Mouse (Mus musculus) hindbrain, embryonic 16.5 days (tissue): ENCODE results near the gene Olfr640. TPM values are rescaled to one million over a fixed set of nuclear protein-coding genes. Genes with fewer than 3 reads are reported as not detected.

Source experiments
- ATAC-seq: fragments of 200-750 bp; cut with Nextera tagmentation; 2 replicates; pipeline ENCODE4 v1.8.0; 2017; ENCODE audit warnings: moderate TSS enrichment, moderate library complexity
- H3K27ac ChIP-seq: fragments of 300-500 bp; sonication (generic); 2 replicates; pipeline ENCODE4 v1.5.1; 2014; ENCODE audit warnings: low read depth, mild to moderate bottlenecking, control low read depth, low read length, moderate library complexity
- H3K27me3 ChIP-seq: fragments of 300-500 bp; sonication (generic); replicated peaks from 2 replicates; pipeline ENCODE4 v1.6.1; 2014; ENCODE audit warnings: low read length; ENCODE audit not compliant: control insufficient read depth, insufficient read depth
- H3K36me3 ChIP-seq: fragments of 300-500 bp; sonication (generic); 2 replicates; pipeline ENCODE4 v1.6.1; 2014; ENCODE audit warnings: mild to moderate bottlenecking, low read length, moderate library complexity, mixed read lengths; ENCODE audit not compliant: control insufficient read depth, insufficient read depth
- H3K4me1 ChIP-seq: fragments of 300-500 bp; sonication (generic); 2 replicates; pipeline ENCODE4 v1.6.1; 2014; ENCODE audit warnings: low read depth, low read length; ENCODE audit not compliant: control insufficient read depth, insufficient read depth
- H3K4me2 ChIP-seq: fragments of 300-500 bp; sonication (generic); 2 replicates; pipeline ENCODE4 v1.6.1; 2014; ENCODE audit warnings: mild to moderate bottlenecking, low read length, control low read depth, moderate library complexity
- H3K4me3 ChIP-seq: fragments of 300-500 bp; sonication (generic); 2 replicates; pipeline ENCODE4 v1.5.1; 2014; ENCODE audit warnings: mild to moderate bottlenecking, low read length, control low read depth, moderate library complexity
- H3K9ac ChIP-seq: fragments of 300-500 bp; sonication (generic); 2 replicates; pipeline ENCODE4 v1.6.1; 2014; ENCODE audit warnings: low read depth, mild to moderate bottlenecking, control low read depth, low read length, moderate library complexity
- H3K9me3 ChIP-seq: fragments of 300-500 bp; sonication (generic); 2 replicates; pipeline ENCODE4 v1.6.1; 2014; ENCODE audit warnings: mild to moderate bottlenecking, low read length, moderate library complexity; ENCODE audit not compliant: control insufficient read depth
- WGBS: fragments of 180-500 bp; shearing (Covaris S2); extraction: QIAGEN DNeasy Blood & Tissue Kit; methylation state at CpG from one replicate; pipeline ENCODE4 v1.1.7; 2014; 5-methylcytosine and 5-hydroxymethylcytosine counted together
- polyA plus RNA-seq: library from polyadenylated mRNA; unstranded; fragments of >200 nt; fragmentation: Nextera tagmentation; extraction: Ambion mirVana; gene quantifications from 2 replicates; pipeline ENCODE4 v1.2.1, GENCODE M21; 2015

The Olfr640 gene
- not detected in 2 replicates for polyA plus RNA-seq

GRCm38 (mm10) chr7:104025473-104025872 lies at the start of gene Olfr640:
Gene Olfr640 (minus strand): TSS chr7:104025573.
- H3K4me1 ChIP-seq, result no peaks in the 10 kb centered on the region
- H3K4me3 ChIP-seq, result no peak within 1 kb of the TSS
- H3K9ac ChIP-seq, result no peak within 1 kb of the TSS
- H3K4me2 ChIP-seq, result no peak within 1 kb of the TSS
- whole genome bisulfite sequencing, result 76% methylated on average over 6 of the region's 6 CpGs
- no peak within 1 kb of the TSS for H3K27ac ChIP-seq
- H3K36me3 ChIP-seq, result no peaks in the 10 kb centered on the region
- H3K9me3 ChIP-seq, result no peaks in the 10 kb centered on the region
- H3K27me3 ChIP-seq, result no peaks in the 10 kb centered on the region
- ATAC-seq, result no peak

GRCm38 (mm10) chr7:104071769-104072168 lies 46.4 kb upstream of the Olfr640 start, which contains the start of gene Olfr644:
Gene Olfr644 (minus strand): TSS chr7:104071869.
- no peak for ATAC-seq
- 73% methylated on average over 2 of the region's 2 CpGs for WGBS
- Histone ChIP-seq H3K9ac (no peak within 1 kb of the TSS), H3K9me3 (peaks cover 3% of the 10 kb centered on the region; the same call in 1 of the 2 replicates), H3K36me3 (no peaks in the 10 kb centered on the region), H3K4me1 (no peaks in the 10 kb centered on the region), H3K4me3 (no peak within 1 kb of the TSS), H3K27ac (no peak within 1 kb of the TSS), H3K4me2 (no peak within 1 kb of the TSS), H3K27me3 (no peaks in the 10 kb centered on the region)

- no peak for ATAC-seq
- Histone ChIP-seq H3K4me1 (no peaks in the 10 kb centered on the region), H3K4me2 (no peak within 1 kb of the TSS), H3K9ac (no peak within 1 kb of the TSS), H3K9me3 (no peaks in the 10 kb centered on the region), H3K27me3 (no peaks in the 10 kb centered on the region), H3K36me3 (no peaks in the 10 kb centered on the region), H3K27ac (no peak within 1 kb of the TSS), H3K4me3 (no peak within 1 kb of the TSS)
- WGBS, result 56% methylated on average over 2 of the region's 2 CpGs
Observed at GRCm38 (mm10) chr7:104061345-104061744, 36.0 kb upstream of the Olfr640 start, which contains the start of gene 4930516K23Rik. Gene 4930516K23Rik (minus strand): TSS chr7:104061445.

- WGBS, result 82% methylated on average over 1 of the region's 1 CpGs
Observed at GRCm38 (mm10) chr7:104059215-104059614, 33.8 kb upstream of the Olfr640 start.

GRCm38 (mm10) chr7:104052566-104052965 lies 27.2 kb upstream of the Olfr640 start, which contains the start of gene Olfr642:
Gene Olfr642 (minus strand): TSS chr7:104052666.
- no peak within 1 kb of the TSS for H3K27ac ChIP-seq
- ATAC-seq, result no peak
- H3K4me3 ChIP-seq, result no peak within 1 kb of the TSS
- H3K4me1 ChIP-seq, result no peaks in the 10 kb centered on the region
- no peak within 1 kb of the TSS for H3K4me2 ChIP-seq
- 84% methylated on average over 1 of the region's 1 CpGs for WGBS
- H3K9me3 ChIP-seq, result no peaks in the 10 kb centered on the region
- no peaks in the 10 kb centered on the region for H3K36me3 ChIP-seq
- H3K27me3 ChIP-seq, result no peaks in the 10 kb centered on the region
- H3K9ac ChIP-seq, result no peak within 1 kb of the TSS

More at GRCm38 (mm10) chr7:104059215-104059614, 33.8 kb upstream of the Olfr640 start:
- no peaks in the 10 kb centered on the region for H3K9me3 ChIP-seq
- H3K9ac ChIP-seq, result no peak overlapping the region
- no peak for ATAC-seq
- no peaks in the 10 kb centered on the region for H3K36me3 ChIP-seq
- no peak overlapping the region for H3K27ac ChIP-seq
- no peaks in the 10 kb centered on the region for H3K4me1 ChIP-seq
- no peak overlapping the region for H3K4me2 ChIP-seq
- no peaks in the 10 kb centered on the region for H3K27me3 ChIP-seq
- H3K4me3 ChIP-seq, result no peak overlapping the region

GRCm38 (mm10) chr7:104050745-104051144 lies 25.4 kb upstream of the Olfr640 start:
- Histone ChIP-seq H3K27me3 (no peaks in the 10 kb centered on the region), H3K27ac (no peak overlapping the region), H3K4me3 (no peak overlapping the region), H3K9ac (no peak overlapping the region), H3K36me3 (no peaks in the 10 kb centered on the region), H3K4me1 (no peaks in the 10 kb centered on the region), H3K9me3 (no peaks in the 10 kb centered on the region), H3K4me2 (no peak overlapping the region)
- ATAC-seq, result no peak
- 93% methylated on average over 4 of the region's 4 CpGs for WGBS

- no peaks in the 10 kb centered on the region for H3K36me3 ChIP-seq
- H3K27me3 ChIP-seq, result no peaks in the 10 kb centered on the region
- no peak within 1 kb of the TSS for H3K9ac ChIP-seq
- H3K4me2 ChIP-seq, result no peak within 1 kb of the TSS
- H3K4me3 ChIP-seq, result no peak within 1 kb of the TSS
- ATAC-seq, result no peak
- H3K27ac ChIP-seq, result no peak within 1 kb of the TSS
- no peaks in the 10 kb centered on the region for H3K4me1 ChIP-seq
- H3K9me3 ChIP-seq, result no peaks in the 10 kb centered on the region
- 86% methylated on average over 1 of the region's 1 CpGs for WGBS
Observed at GRCm38 (mm10) chr7:104035145-104035544, 9.8 kb upstream of the Olfr640 start, which contains the start of gene Olfr641. Gene Olfr641 (plus strand): TSS chr7:104035445.

GRCm38 (mm10) chr7:104026978-104027377 lies 1.6 kb upstream of the Olfr640 start:
- no peak for ATAC-seq
- 87% methylated on average over 3 of the region's 3 CpGs for WGBS
- Histone ChIP-seq H3K27ac (no peak overlapping the region), H3K36me3 (no peaks in the 10 kb centered on the region), H3K27me3 (no peaks in the 10 kb centered on the region), H3K9ac (no peak overlapping the region), H3K4me1 (no peaks in the 10 kb centered on the region), H3K9me3 (no peaks in the 10 kb centered on the region), H3K4me2 (no peak overlapping the region), H3K4me3 (no peak overlapping the region)

- no peak overlapping the region for H3K4me2 ChIP-seq
- 93% methylated on average over 6 of the region's 6 CpGs for WGBS
- H3K27ac ChIP-seq, result no peak overlapping the region
- no peak overlapping the region for H3K4me3 ChIP-seq
- no peak for ATAC-seq
- no peaks in the 10 kb centered on the region for H3K9me3 ChIP-seq
- H3K36me3 ChIP-seq, result no peaks in the 10 kb centered on the region
- H3K27me3 ChIP-seq, result no peaks in the 10 kb centered on the region
- no peaks in the 10 kb centered on the region for H3K4me1 ChIP-seq
- no peak overlapping the region for H3K9ac ChIP-seq
Observed at GRCm38 (mm10) chr7:104021651-104022050, 3.7 kb downstream of the Olfr640 start.
